ENCODE assay signal across 1 mouse cellular context in the genomic region with DNA sequence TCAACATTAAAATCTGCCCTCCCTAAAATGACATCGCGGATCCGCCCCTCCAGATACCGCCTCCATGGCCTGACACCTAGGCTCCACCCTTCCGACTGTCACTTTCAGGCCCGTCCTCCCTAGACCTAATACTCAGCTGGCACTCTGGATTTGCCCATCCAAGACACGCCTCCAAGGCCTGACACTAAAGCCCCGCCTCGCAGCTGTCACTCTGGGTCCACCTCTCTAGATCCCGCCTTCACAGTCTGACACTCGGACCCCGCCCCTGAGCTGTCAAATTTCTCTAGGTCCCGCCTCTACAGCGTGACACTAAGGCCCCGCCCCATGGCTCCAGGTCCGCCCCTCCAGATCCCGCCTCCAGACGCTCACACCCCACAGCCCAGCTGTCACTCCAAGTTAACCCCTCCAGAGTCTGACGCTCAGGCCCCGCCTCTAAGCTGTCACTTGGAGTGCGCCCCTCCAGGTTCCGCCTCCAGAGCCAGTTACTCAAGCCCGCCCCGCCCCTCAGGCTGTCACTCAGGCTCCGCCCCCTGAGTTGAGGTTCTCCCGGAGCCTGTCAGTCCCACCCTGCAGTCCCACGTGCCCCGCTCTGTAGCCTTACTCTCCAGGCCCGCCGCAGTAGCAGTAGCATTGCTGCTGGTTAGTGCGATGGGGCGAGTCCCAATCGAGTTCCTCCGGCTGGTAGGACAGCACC.
TF ChIP-seq lines count a peak whose summit lies in the region.

No protein-coding gene starts in this region.

TF ChIP-seq in CH12.LX, 34 proteins besides CTCF, POLR2A, EP300 and RAD21:
- no peak for TF ChIP-seq MAX (IDR thresholded peaks at IDR 0.05; ENCODE audit: low read length)
- TF ChIP-seq TBP (conservative IDR thresholded peaks at IDR 0.05; ENCODE audit: low read depth, low read length): no peak
- TF ChIP-seq ZNF384 (IDR thresholded peaks at IDR 0.05; ENCODE audit: low read depth, low read length): no peak
- TF ChIP-seq PAX5 (IDR thresholded peaks at IDR 0.05; ENCODE audit: low read length): no peak
- no peak for TF ChIP-seq IRF4 (IDR thresholded peaks at IDR 0.05; ENCODE audit: low read depth, low read length)
- TF ChIP-seq NELFE (IDR thresholded peaks at IDR 0.05; ENCODE audit: low read depth, low read length): no peak
- TF ChIP-seq RCOR1 (conservative IDR thresholded peaks at IDR 0.05; ENCODE audit: low read depth, low read length): no peak
- TF ChIP-seq USF2 (conservative IDR thresholded peaks at IDR 0.05; ENCODE audit: low read depth, low read length): no peak
- TF ChIP-seq NRF1 (IDR thresholded peaks at IDR 0.05; ENCODE audit: low read depth, low read length): no peak
- TF ChIP-seq JUN (IDR thresholded peaks at IDR 0.05; ENCODE audit: insufficient read depth, low read depth, low read length): no peak
- TF ChIP-seq ELF1 (IDR thresholded peaks at IDR 0.05; ENCODE audit: low read depth, low read length): no peak
- no peak for TF ChIP-seq E2F4 (IDR thresholded peaks at IDR 0.05; ENCODE audit: insufficient replicate concordance, low read depth, low read length)
- no peak for TF ChIP-seq ETS1 (conservative IDR thresholded peaks at IDR 0.05; ENCODE audit: low read depth, low read length)
- no peak for TF ChIP-seq SIN3A (IDR thresholded peaks at IDR 0.05; ENCODE audit: low read length)
- TF ChIP-seq TCF12 (IDR thresholded peaks at IDR 0.05; ENCODE audit: low read depth, low read length): no peak
- no peak for TF ChIP-seq MXI1 (IDR thresholded peaks at IDR 0.05; ENCODE audit: low read depth, low read length)
TF ChIP-seq in CH12.LX: peak in this region for 0.
